Mouse (Mus musculus): ENCODE measurements at regions not wholly inside any gene's neighbourhood (a gene's known extent, or its start where the extent isn't known, plus 50 kb on each side); places are given as distances from the start of the nearest gene placed in this dataset.

GRCm38 (mm10) chr6:147944020-147944419 lies 103.0 kb upstream of the Far2 start:
- Histone ChIP-seq H3K36me3 (ENCODE audit: control insufficient read depth, insufficient read depth, low read length) (no peaks in the 10 kb centered on the region), H3K27me3 (ENCODE audit: control insufficient read depth, insufficient read depth, low read length) (no peaks in the 10 kb centered on the region), H3K4me3 (ENCODE audit: control insufficient read depth, low read depth, low read length) (no peak overlapping the region), H3K4me1 (ENCODE audit: control insufficient read depth, insufficient read depth, low read length) (no peaks in the 10 kb centered on the region), H3K27ac (ENCODE audit: control insufficient read depth, insufficient read depth, low read depth, low read length) (no peak overlapping the region)
- TF ChIP-seq CTCF (IDR thresholded peaks at IDR 0.05; ENCODE audit: control insufficient read depth, insufficient read depth, insufficient replicate concordance, low read depth, low read length) (no peak), POLR2A (IDR thresholded peaks at IDR 0.05; ENCODE audit: control insufficient read depth, low read depth, low read length) (no peak)

- no peak for TF ChIP-seq POLR2A (IDR thresholded peaks at IDR 0.05; ENCODE audit: control insufficient read depth, low read depth, low read length)
- no peak for TF ChIP-seq CTCF (IDR thresholded peaks at IDR 0.05; ENCODE audit: control insufficient read depth, insufficient read depth, insufficient replicate concordance, low read depth, low read length)
- Histone ChIP-seq H3K4me3 (ENCODE audit: control insufficient read depth, low read depth, low read length) (no peak overlapping the region), H3K27ac (ENCODE audit: control insufficient read depth, insufficient read depth, low read depth, low read length) (no peak overlapping the region), H3K36me3 (ENCODE audit: control insufficient read depth, insufficient read depth, low read length) (no peaks in the 10 kb centered on the region), H3K27me3 (ENCODE audit: control insufficient read depth, insufficient read depth, low read length) (no peaks in the 10 kb centered on the region), H3K4me1 (ENCODE audit: control insufficient read depth, insufficient read depth, low read length) (no peaks in the 10 kb centered on the region)
Measured at GRCm38 (mm10) chr6:147944940-147945676, 102.0 kb upstream of the Far2 start.

GRCm38 (mm10) chr6:147947997-147948396 lies 99.1 kb upstream of the Far2 start:
- TF ChIP-seq POLR2A (IDR thresholded peaks at IDR 0.05; ENCODE audit: control insufficient read depth, low read depth, low read length) (no peak), CTCF (IDR thresholded peaks at IDR 0.05; ENCODE audit: control insufficient read depth, insufficient read depth, insufficient replicate concordance, low read depth, low read length) (no peak)
- no peak overlapping the region for H3K4me3 ChIP-seq (ENCODE audit: control insufficient read depth, low read depth, low read length)
- H3K36me3 ChIP-seq (ENCODE audit: control insufficient read depth, insufficient read depth, low read length) = no peaks in the 10 kb centered on the region
- no peaks in the 10 kb centered on the region for H3K4me1 ChIP-seq (ENCODE audit: control insufficient read depth, insufficient read depth, low read length)
- no peaks in the 10 kb centered on the region for H3K27me3 ChIP-seq (ENCODE audit: control insufficient read depth, insufficient read depth, low read length)
- no peak overlapping the region for H3K27ac ChIP-seq (ENCODE audit: control insufficient read depth, insufficient read depth, low read depth, low read length)

GRCm38 (mm10) chr6:147951642-147952041 lies 95.4 kb upstream of the Far2 start:
- TF ChIP-seq CTCF (IDR thresholded peaks at IDR 0.05; ENCODE audit: control insufficient read depth, insufficient read depth, insufficient replicate concordance, low read depth, low read length) (no peak), POLR2A (IDR thresholded peaks at IDR 0.05; ENCODE audit: control insufficient read depth, low read depth, low read length) (no peak)

GRCm38 (mm10) chr6:147953058-147953679 lies 93.9 kb upstream of the Far2 start:
- Histone ChIP-seq H3K27me3 (ENCODE audit: control insufficient read depth, insufficient read depth, low read length) (no peaks in the 10 kb centered on the region), H3K4me1 (ENCODE audit: control insufficient read depth, insufficient read depth, low read length) (no peaks in the 10 kb centered on the region), H3K27ac (ENCODE audit: control insufficient read depth, insufficient read depth, low read depth, low read length) (no peak overlapping the region), H3K4me3 (ENCODE audit: control insufficient read depth, low read depth, low read length) (no peak overlapping the region), H3K36me3 (ENCODE audit: control insufficient read depth, insufficient read depth, low read length) (no peaks in the 10 kb centered on the region)
- TF ChIP-seq CTCF (IDR thresholded peaks at IDR 0.05; ENCODE audit: control insufficient read depth, insufficient read depth, insufficient replicate concordance, low read depth, low read length) = no peak
- no peak for TF ChIP-seq POLR2A (IDR thresholded peaks at IDR 0.05; ENCODE audit: control insufficient read depth, low read depth, low read length)

More at GRCm38 (mm10) chr6:147951642-147952041, 95.4 kb upstream of the Far2 start:
- H3K4me1 ChIP-seq (ENCODE audit: control insufficient read depth, insufficient read depth, low read length) = no peaks in the 10 kb centered on the region
- no peak overlapping the region for H3K27ac ChIP-seq (ENCODE audit: control insufficient read depth, insufficient read depth, low read depth, low read length)
- no peaks in the 10 kb centered on the region for H3K36me3 ChIP-seq (ENCODE audit: control insufficient read depth, insufficient read depth, low read length)
- no peaks in the 10 kb centered on the region for H3K27me3 ChIP-seq (ENCODE audit: control insufficient read depth, insufficient read depth, low read length)
- H3K4me3 ChIP-seq (ENCODE audit: control insufficient read depth, low read depth, low read length) = no peak overlapping the region

GRCm38 (mm10) chr6:147953753-147954152 lies 93.3 kb upstream of the Far2 start:
- Histone ChIP-seq H3K27ac (ENCODE audit: control insufficient read depth, insufficient read depth, low read depth, low read length) (no peak overlapping the region), H3K36me3 (ENCODE audit: control insufficient read depth, insufficient read depth, low read length) (no peaks in the 10 kb centered on the region), H3K27me3 (ENCODE audit: control insufficient read depth, insufficient read depth, low read length) (no peaks in the 10 kb centered on the region), H3K4me1 (ENCODE audit: control insufficient read depth, insufficient read depth, low read length) (no peaks in the 10 kb centered on the region), H3K4me3 (ENCODE audit: control insufficient read depth, low read depth, low read length) (no peak overlapping the region)
- TF ChIP-seq POLR2A (IDR thresholded peaks at IDR 0.05; ENCODE audit: control insufficient read depth, low read depth, low read length) = no peak
- no peak for TF ChIP-seq CTCF (IDR thresholded peaks at IDR 0.05; ENCODE audit: control insufficient read depth, insufficient read depth, insufficient replicate concordance, low read depth, low read length)

- H3K27ac ChIP-seq (ENCODE audit: control insufficient read depth, insufficient read depth, low read depth, low read length) = no peak overlapping the region
- H3K36me3 ChIP-seq (ENCODE audit: control insufficient read depth, insufficient read depth, low read length) = no peaks in the 10 kb centered on the region
- TF ChIP-seq POLR2A (IDR thresholded peaks at IDR 0.05; ENCODE audit: control insufficient read depth, low read depth, low read length) (no peak), CTCF (IDR thresholded peaks at IDR 0.05; ENCODE audit: control insufficient read depth, insufficient read depth, insufficient replicate concordance, low read depth, low read length) (no peak)
- no peak overlapping the region for H3K4me3 ChIP-seq (ENCODE audit: control insufficient read depth, low read depth, low read length)
- H3K4me1 ChIP-seq (ENCODE audit: control insufficient read depth, insufficient read depth, low read length) = no peaks in the 10 kb centered on the region
- H3K27me3 ChIP-seq (ENCODE audit: control insufficient read depth, insufficient read depth, low read length) = no peaks in the 10 kb centered on the region
Measured at GRCm38 (mm10) chr6:147954253-147954652, 92.8 kb upstream of the Far2 start.
